Mouse (Mus musculus) midbrain, embryonic 12.5 days (tissue): Measurements from ENCODE around the gene Nxpe3. TPM values are rescaled to one million over a fixed set of nuclear protein-coding genes. Genes with fewer than 3 reads are reported as not detected.
"Not testable (repeated sequence)": the region's sequence is repeated elsewhere in the genome, so short reads cannot be mapped to it uniquely, and the experiment has no call there.

ENCODE experiments used
- ATAC-seq: fragments of 200-750 bp; cut with Nextera tagmentation; 2 replicates; pipeline ENCODE4 v1.8.0; 2017; ENCODE audit warnings: low read depth, moderate TSS enrichment, moderate library complexity; ENCODE audit not compliant: low FRiP score
- H3K27ac ChIP-seq: fragments of 300-500 bp; sonication (generic); replicated peaks from 2 replicates; pipeline ENCODE4 v1.5.1; 2016; ENCODE audit warnings: mild to moderate bottlenecking
- H3K27me3 ChIP-seq: fragments of 300-500 bp; sonication (generic); 2 replicates; pipeline ENCODE4 v1.6.1; 2016; ENCODE audit warnings: mild to moderate bottlenecking
- H3K36me3 ChIP-seq: fragments of 300-500 bp; sonication (generic); 2 replicates; pipeline ENCODE4 v1.6.1; 2016
- H3K4me1 ChIP-seq: fragments of 300-500 bp; sonication (generic); 2 replicates; pipeline ENCODE4 v1.6.1; 2016
- H3K4me2 ChIP-seq: fragments of 300-500 bp; sonication (generic); replicated peaks from 2 replicates; pipeline ENCODE4 v1.6.1; 2016; ENCODE audit warnings: mild to moderate bottlenecking, moderate library complexity
- H3K4me3 ChIP-seq: fragments of 300-500 bp; sonication (generic); 2 replicates; pipeline ENCODE4 v1.5.1; 2016; ENCODE audit warnings: mild to moderate bottlenecking
- H3K9ac ChIP-seq: fragments of 300-500 bp; sonication (generic); replicated peaks from 2 replicates; pipeline ENCODE4 v1.6.1; 2016; ENCODE audit warnings: mild to moderate bottlenecking, moderate library complexity
- H3K9me3 ChIP-seq: fragments of 300-500 bp; sonication (generic); 2 replicates; pipeline ENCODE4 v1.6.1; 2016; ENCODE audit warnings: mild to moderate bottlenecking
- WGBS: fragments of 180-500 bp; shearing (Covaris S2); methylation state at CpG from one replicate; pipeline ENCODE4 v1.1.7; 2016; 5-methylcytosine and 5-hydroxymethylcytosine counted together
- polyA plus RNA-seq: library from polyadenylated mRNA; unstranded; fragments of >200 nt; fragmentation: Nextera tagmentation; extraction: Ambion mirVana; gene quantifications from 2 replicates; pipeline ENCODE4 v1.2.1, GENCODE M21; 2016

The Nxpe3 gene
- polyA plus RNA-seq, 1 experiment from 2014 or later: 1.1 TPM

- H3K9me3 ChIP-seq: no peaks in the 10 kb centered on the region
- ATAC-seq: no peak
- no peak overlapping the region for H3K4me3 ChIP-seq
- no peaks in the 10 kb centered on the region for H3K4me1 ChIP-seq
- no peak overlapping the region for H3K4me2 ChIP-seq
- H3K27me3 ChIP-seq: no peaks in the 10 kb centered on the region
- no peak overlapping the region for H3K9ac ChIP-seq
- H3K27ac ChIP-seq: no peak overlapping the region
- 95% methylated on average over 3 of the region's 3 CpGs for WGBS
- peaks cover 17% of the 10 kb centered on the region for H3K36me3 ChIP-seq
Measured at GRCm38 (mm10) chr16:55844847-55845246, 50.2 kb downstream of the Nxpe3 start.

GRCm38 (mm10) chr16:55843919-55844318 lies 51.2 kb downstream of the Nxpe3 start:
- Histone ChIP-seq H3K27ac (no peak overlapping the region), H3K27me3 (no peaks in the 10 kb centered on the region), H3K4me2 (no peak overlapping the region), H3K9me3 (no peaks in the 10 kb centered on the region), H3K36me3 (peaks cover 15% of the 10 kb centered on the region), H3K4me1 (no peaks in the 10 kb centered on the region), H3K4me3 (no peak overlapping the region), H3K9ac (no peak overlapping the region)
- ATAC-seq: no peak
- WGBS: 93% methylated on average over 12 of the region's 12 CpGs

GRCm38 (mm10) chr16:55843134-55843533 lies 52.0 kb downstream of the Nxpe3 start:
- H3K4me3 ChIP-seq: no peak overlapping the region
- H3K4me2 ChIP-seq: no peak overlapping the region
- H3K36me3 ChIP-seq: peaks cover 14% of the 10 kb centered on the region
- WGBS: 91% methylated on average over 5 of the region's 5 CpGs
- no peaks in the 10 kb centered on the region for H3K27me3 ChIP-seq
- H3K27ac ChIP-seq: no peak overlapping the region
- 0 out of 2 replicates have a peak, but pooled peaks cover 4% of the 10 kb centered on the region for H3K4me1 ChIP-seq
- no peak for ATAC-seq
- H3K9me3 ChIP-seq: no peaks in the 10 kb centered on the region
- H3K9ac ChIP-seq: no peak overlapping the region

GRCm38 (mm10) chr16:55841506-55841905 lies 53.6 kb downstream of the Nxpe3 start:
- H3K36me3 ChIP-seq: peaks cover 14% of the 10 kb centered on the region
- H3K27me3 ChIP-seq: no peaks in the 10 kb centered on the region
- no peaks in the 10 kb centered on the region for H3K9me3 ChIP-seq
- H3K4me1 ChIP-seq: 0 out of 2 replicates have a peak, but pooled peaks cover 5% of the 10 kb centered on the region
- H3K4me3 ChIP-seq: no peak overlapping the region
- 90% methylated on average over 6 of the region's 6 CpGs for WGBS
- no peak overlapping the region for H3K9ac ChIP-seq
- ATAC-seq: no peak
- no peak overlapping the region for H3K4me2 ChIP-seq
- H3K27ac ChIP-seq: no peak overlapping the region

- WGBS: under 1% methylated on average over 40 of the region's 40 CpGs
- H3K4me1 ChIP-seq: 0 out of 2 replicates have a peak, but pooled peaks cover 5% of the 10 kb centered on the region
- peak; percentile 97 for ATAC-seq
- H3K4me2 ChIP-seq: peak within 1 kb of the TSS; percentile 74
- H3K27me3 ChIP-seq: no peaks in the 10 kb centered on the region
- no peaks in the 10 kb centered on the region for H3K9me3 ChIP-seq
- peaks cover 2% of the 10 kb centered on the region for H3K36me3 ChIP-seq
- H3K9ac ChIP-seq: peak within 1 kb of the TSS; percentile 77
- peak within 1 kb of the TSS; percentile 62 for H3K4me3 ChIP-seq
- peak within 1 kb of the TSS; percentile 65 for H3K27ac ChIP-seq
Measured at GRCm38 (mm10) chr16:55838510-55839474, 56.3 kb downstream of the Nxpe3 start, which contains the start of gene Nfkbiz. TSS of gene Nfkbiz (minus strand) at chr16:55838899.

GRCm38 (mm10) chr16:55838129-55838509 lies 57.0 kb downstream of the Nxpe3 start:
- no peaks in the 10 kb centered on the region for H3K27me3 ChIP-seq
- 7% methylated on average over 3 of the region's 3 CpGs for WGBS
- no peak for ATAC-seq

GRCm38 (mm10) chr16:55837653-55838052 lies 57.4 kb downstream of the Nxpe3 start:
- H3K27me3 ChIP-seq, H3K36me3 ChIP-seq, H3K27ac ChIP-seq, H3K4me1 ChIP-seq, H3K9ac ChIP-seq, H3K9me3 ChIP-seq, ATAC-seq, H3K4me3 ChIP-seq: not testable (repeated sequence)
- whole genome bisulfite sequencing: 94% methylated on average over 8 of the region's 8 CpGs
- H3K4me2 ChIP-seq: peak overlapping the region; percentile 74

More at GRCm38 (mm10) chr16:55838129-55838509, 57.0 kb downstream of the Nxpe3 start:
- no peaks in the 10 kb centered on the region for H3K9me3 ChIP-seq
- H3K9ac ChIP-seq: peak overlapping the region; percentile 77
- H3K4me2 ChIP-seq: peak overlapping the region; percentile 74
- 0 out of 2 replicates have a peak, but pooled peaks cover 5% of the 10 kb centered on the region for H3K4me1 ChIP-seq
- peak overlapping the region; percentile 62 for H3K4me3 ChIP-seq
- peak overlapping the region; percentile 65 for H3K27ac ChIP-seq
- no peaks in the 10 kb centered on the region for H3K36me3 ChIP-seq

- no peak for ATAC-seq
- H3K4me2 ChIP-seq: no peak overlapping the region
- no peak overlapping the region for H3K9ac ChIP-seq
- WGBS: 73% methylated on average over 2 of the region's 2 CpGs
- no peak overlapping the region for H3K4me3 ChIP-seq
- H3K27ac ChIP-seq: no peak overlapping the region
- 0 out of 2 replicates have a peak, but pooled peaks cover 5% of the 10 kb centered on the region for H3K4me1 ChIP-seq
- no peaks in the 10 kb centered on the region for H3K27me3 ChIP-seq
- no peaks in the 10 kb centered on the region for H3K9me3 ChIP-seq
- H3K36me3 ChIP-seq: no peaks in the 10 kb centered on the region
Measured at GRCm38 (mm10) chr16:55837168-55837567, 57.9 kb downstream of the Nxpe3 start.

GRCm38 (mm10) chr16:55835798-55836197 lies 59.3 kb downstream of the Nxpe3 start:
- H3K4me3 ChIP-seq: no peak overlapping the region
- no peak overlapping the region for H3K4me2 ChIP-seq
- H3K36me3 ChIP-seq: no peaks in the 10 kb centered on the region
- no peak for ATAC-seq
- H3K27me3 ChIP-seq: no peaks in the 10 kb centered on the region
- H3K9ac ChIP-seq: no peak overlapping the region
- H3K27ac ChIP-seq: no peak overlapping the region
- no peaks in the 10 kb centered on the region for H3K9me3 ChIP-seq
- H3K4me1 ChIP-seq: 0 out of 2 replicates have a peak, but pooled peaks cover 5% of the 10 kb centered on the region

- H3K9me3 ChIP-seq: no peaks in the 10 kb centered on the region
- H3K27ac ChIP-seq: no peak overlapping the region
- no peaks in the 10 kb centered on the region for H3K27me3 ChIP-seq
- no peaks in the 10 kb centered on the region for H3K36me3 ChIP-seq
- WGBS: 88% methylated on average over 8 of the region's 8 CpGs
- H3K4me2 ChIP-seq: no peak overlapping the region
- ATAC-seq: no peak
- H3K4me3 ChIP-seq: no peak overlapping the region
- no peaks in the 10 kb centered on the region for H3K4me1 ChIP-seq
- no peak overlapping the region for H3K9ac ChIP-seq
Measured at GRCm38 (mm10) chr16:55832617-55833016, 62.5 kb downstream of the Nxpe3 start.

- ATAC-seq: no peak
- H3K4me1 ChIP-seq: no peaks in the 10 kb centered on the region
- H3K27me3 ChIP-seq: no peaks in the 10 kb centered on the region
- H3K27ac ChIP-seq: no peak overlapping the region
- no peak overlapping the region for H3K4me2 ChIP-seq
- no peak overlapping the region for H3K4me3 ChIP-seq
- H3K36me3 ChIP-seq: no peaks in the 10 kb centered on the region
- H3K9ac ChIP-seq: no peak overlapping the region
- 88% methylated on average over 6 of the region's 6 CpGs for WGBS
- H3K9me3 ChIP-seq: no peaks in the 10 kb centered on the region
Measured at GRCm38 (mm10) chr16:55832040-55832439, 63.0 kb downstream of the Nxpe3 start.

GRCm38 (mm10) chr16:55831451-55831850 lies 63.6 kb downstream of the Nxpe3 start:
- H3K4me3 ChIP-seq: no peak overlapping the region
- H3K27me3 ChIP-seq: no peaks in the 10 kb centered on the region
- no peak overlapping the region for H3K27ac ChIP-seq
- H3K4me2 ChIP-seq: no peak overlapping the region
- H3K4me1 ChIP-seq: no peaks in the 10 kb centered on the region
- H3K9me3 ChIP-seq: no peaks in the 10 kb centered on the region
- no peak overlapping the region for H3K9ac ChIP-seq
- 90% methylated on average over 1 of the region's 1 CpGs for WGBS
- H3K36me3 ChIP-seq: no peaks in the 10 kb centered on the region
- ATAC-seq: no peak
